ENCODE assay signal across 31 mouse cellular contexts in the genomic region with DNA sequence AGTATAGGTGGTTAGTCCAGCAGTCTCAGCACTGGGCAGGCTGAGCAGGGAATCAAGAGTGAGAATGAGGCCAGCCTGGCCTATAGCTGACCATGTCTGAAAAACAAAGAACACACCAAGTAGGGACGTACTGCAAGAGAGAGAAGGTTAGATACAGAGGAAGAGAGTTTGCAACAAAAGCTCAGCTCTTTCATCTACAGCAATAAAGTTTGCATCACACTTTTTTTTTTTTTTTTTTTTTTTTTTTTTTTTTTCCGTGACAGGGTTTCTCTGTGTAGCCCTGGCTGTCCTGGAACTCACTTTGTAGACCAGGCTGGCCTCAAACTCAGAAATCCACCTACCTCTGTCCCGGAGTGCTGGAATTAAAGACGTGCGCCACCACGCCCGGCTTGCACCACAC.
"Had no signal": no experiment of that assay in that cellular context is flagged by ENCODE, and none has a peak within 500 bp of the region (broad histone marks: within the 10 kb centered on the region; RNA-seq: fewer than 3 reads in every experiment).

No protein-coding gene starts in this region.

- H3K27ac ChIP-seq: limb, embryonic 10.5 days; limb, embryonic 12.5 days; limb, embryonic 13.5 days; limb, embryonic 15.5 days; liver, embryonic 12.5 days; liver, embryonic 13.5 days; liver, embryonic 14.5 days; liver, embryonic 15.5 days; lung, embryonic 15.5 days; macrophage; midbrain, embryonic 10.5 days; midbrain, embryonic 12.5 days; midbrain, embryonic 13.5 days; midbrain, embryonic 15.5 days had no signal

- H3K9me3 ChIP-seq: limb, embryonic 10.5 days; limb, embryonic 12.5 days; limb, embryonic 13.5 days; limb, embryonic 15.5 days; liver, embryonic 12.5 days; liver, embryonic 13.5 days; liver, embryonic 15.5 days; lung, embryonic 15.5 days; megakaryocyte, embryonic 14.5 days; midbrain, embryonic 10.5 days; midbrain, embryonic 12.5 days; midbrain, embryonic 13.5 days; midbrain, embryonic 15.5 days had no signal

- H3K36me3 ChIP-seq: limb, embryonic 10.5 days; limb, embryonic 12.5 days; limb, embryonic 13.5 days; limb, embryonic 15.5 days; liver, embryonic 12.5 days; liver, embryonic 13.5 days; liver, embryonic 15.5 days; lung, embryonic 15.5 days; midbrain, embryonic 10.5 days; midbrain, embryonic 12.5 days; midbrain, embryonic 13.5 days; midbrain, embryonic 15.5 days had no signal

- H3K4me3 ChIP-seq: limb, embryonic 10.5 days; limb, embryonic 12.5 days; limb, embryonic 13.5 days; limb, embryonic 15.5 days; liver, embryonic 12.5 days; liver, embryonic 13.5 days; liver, embryonic 15.5 days; lung, embryonic 15.5 days; megakaryocyte, embryonic 14.5 days; midbrain, embryonic 10.5 days; midbrain, embryonic 12.5 days; midbrain, embryonic 13.5 days; midbrain, embryonic 15.5 days; myocyte had no signal

- H3K27me3 ChIP-seq: limb, embryonic 12.5 days; limb, embryonic 13.5 days; limb, embryonic 15.5 days; liver, embryonic 12.5 days; liver, embryonic 13.5 days; liver, embryonic 15.5 days; lung, embryonic 15.5 days; megakaryocyte, embryonic 14.5 days; midbrain, embryonic 12.5 days; midbrain, embryonic 13.5 days; midbrain, embryonic 15.5 days had no signal

- DNase-seq: left cerebral cortex, postnatal 4 days; liver; liver, embryonic 13.5 days; liver, postnatal 0 days; lung, adult 18-20 months; lung, adult 2 months; lung, embryonic 14.5 days; lung, postnatal 10 days; lung, postnatal 14 days; lung, postnatal 36 days; lung, postnatal 4 days; midbrain, embryonic 14.5 days had no signal

- H3K4me1 ChIP-seq: limb, embryonic 10.5 days; limb, embryonic 15.5 days; liver, embryonic 15.5 days; lung, embryonic 15.5 days; midbrain, embryonic 10.5 days; midbrain, embryonic 12.5 days; midbrain, embryonic 13.5 days; midbrain, embryonic 15.5 days had no signal

- ATAC-seq: liver, embryonic 12.5 days; liver, postnatal 0 days; lung, postnatal 0 days; midbrain, embryonic 13.5 days; midbrain, embryonic 15.5 days; midbrain, embryonic 16.5 days had no signal

- H3K4me2 ChIP-seq: limb, embryonic 12.5 days; limb, embryonic 13.5 days; limb, embryonic 15.5 days; liver, embryonic 11.5 days; liver, embryonic 12.5 days; liver, embryonic 13.5 days; liver, embryonic 15.5 days; lung, embryonic 14.5 days; lung, embryonic 15.5 days; midbrain, embryonic 11.5 days; midbrain, embryonic 12.5 days; midbrain, embryonic 13.5 days; midbrain, embryonic 15.5 days had no signal

- H3K9ac ChIP-seq: limb, embryonic 12.5 days; limb, embryonic 13.5 days; limb, embryonic 15.5 days; liver, embryonic 12.5 days; liver, embryonic 13.5 days; liver, embryonic 14.5 days; liver, embryonic 15.5 days; liver, postnatal 0 days; lung, embryonic 14.5 days; lung, embryonic 15.5 days; midbrain, embryonic 12.5 days; midbrain, embryonic 13.5 days; midbrain, embryonic 15.5 days had no signal
